Mouse (Mus musculus): ENCODE data around the gene Gm9964. TPM values are rescaled to one million over a fixed set of nuclear protein-coding genes. Genes with fewer than 3 reads are reported as not detected.

Gene Gm9964
- polyA plus RNA-seq, 1 experiment from 2014 or later = not detected

DNA sequence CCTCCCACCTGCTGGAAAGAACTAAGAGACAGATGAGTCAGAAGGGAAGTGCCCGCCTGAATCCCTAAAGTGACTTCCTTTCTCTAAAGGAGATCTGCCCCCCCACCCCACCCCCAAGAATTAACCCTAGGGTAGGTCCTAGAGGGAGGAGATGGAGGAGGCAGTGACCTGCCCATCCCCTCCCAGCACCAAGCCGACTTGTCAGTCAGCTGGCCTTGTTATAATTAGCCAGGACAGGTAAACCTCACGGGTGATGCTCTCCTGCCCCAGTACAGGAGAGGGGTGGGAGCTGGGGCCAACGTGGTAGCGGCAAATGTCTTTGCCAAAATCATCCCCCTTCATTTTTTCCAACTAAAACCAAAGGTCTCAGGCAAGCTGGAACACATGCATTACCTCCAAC lies 5.1 kb downstream of the Gm9964 start:
- ATAC-seq (replicated peaks; ENCODE audit: insufficient number of reproducible peaks, low FRiP score, low TSS enrichment) = no peak
- WGBS (ENCODE audit: insufficient replicate concordance) = 62% methylated on average over 5 of the region's 5 CpGs
- Histone ChIP-seq H3K4me1 (ENCODE audit: control insufficient read depth, insufficient read depth, low read length) (peaks cover 16% of the 10 kb centered on the region), H3K27me3 (ENCODE audit: control insufficient read depth, insufficient read depth, low read length) (no peaks in the 10 kb centered on the region), H3K4me2 (no peak overlapping the region), H3K9me3 (replicated peaks; ENCODE audit: control insufficient read depth, low read length) (no peaks in the 10 kb centered on the region), H3K4me3 (ENCODE audit: low read depth, low read length) (no peak overlapping the region), H3K27ac (ENCODE audit: low read depth, low read length) (no peak overlapping the region), H3K9ac (ENCODE audit: low read depth, low read length) (no peak overlapping the region), H3K36me3 (ENCODE audit: control insufficient read depth, insufficient read depth, low read length) (no peaks in the 10 kb centered on the region)

DNA sequence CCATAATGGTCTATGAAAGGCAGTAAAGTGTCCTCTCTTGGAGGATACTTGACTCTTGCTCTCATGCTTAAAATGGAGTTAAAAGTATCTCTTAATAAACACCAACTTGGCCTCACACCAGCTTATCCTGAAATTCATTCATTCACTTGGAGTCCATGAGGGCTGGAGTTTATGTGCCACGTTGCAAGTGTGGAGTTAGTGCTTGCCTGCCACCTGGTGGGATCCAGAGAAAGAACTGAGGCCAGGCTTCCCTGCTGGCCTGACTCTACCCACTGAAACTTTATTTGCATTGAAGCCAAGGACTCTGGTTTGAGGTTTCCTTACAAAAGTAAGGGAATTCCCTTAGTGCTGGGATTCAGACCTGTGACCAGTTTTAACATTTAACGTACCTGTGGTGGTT lies 6.2 kb downstream of the Gm9964 start:
- Histone ChIP-seq H3K4me3 (ENCODE audit: low read depth, low read length) (no peak overlapping the region), H3K27me3 (ENCODE audit: control insufficient read depth, insufficient read depth, low read length) (no peaks in the 10 kb centered on the region), H3K27ac (ENCODE audit: low read depth, low read length) (no peak overlapping the region), H3K9ac (ENCODE audit: low read depth, low read length) (no peak overlapping the region), H3K4me1 (ENCODE audit: control insufficient read depth, insufficient read depth, low read length) (peaks cover 25% of the 10 kb centered on the region), H3K4me2 (no peak overlapping the region), H3K36me3 (ENCODE audit: control insufficient read depth, insufficient read depth, low read length) (no peaks in the 10 kb centered on the region), H3K9me3 (replicated peaks; ENCODE audit: control insufficient read depth, low read length) (no peaks in the 10 kb centered on the region)
- WGBS (ENCODE audit: insufficient replicate concordance) = 39% methylated on average over 2 of the region's 2 CpGs
- ATAC-seq (replicated peaks; ENCODE audit: insufficient number of reproducible peaks, low FRiP score, low TSS enrichment) = no peak

DNA sequence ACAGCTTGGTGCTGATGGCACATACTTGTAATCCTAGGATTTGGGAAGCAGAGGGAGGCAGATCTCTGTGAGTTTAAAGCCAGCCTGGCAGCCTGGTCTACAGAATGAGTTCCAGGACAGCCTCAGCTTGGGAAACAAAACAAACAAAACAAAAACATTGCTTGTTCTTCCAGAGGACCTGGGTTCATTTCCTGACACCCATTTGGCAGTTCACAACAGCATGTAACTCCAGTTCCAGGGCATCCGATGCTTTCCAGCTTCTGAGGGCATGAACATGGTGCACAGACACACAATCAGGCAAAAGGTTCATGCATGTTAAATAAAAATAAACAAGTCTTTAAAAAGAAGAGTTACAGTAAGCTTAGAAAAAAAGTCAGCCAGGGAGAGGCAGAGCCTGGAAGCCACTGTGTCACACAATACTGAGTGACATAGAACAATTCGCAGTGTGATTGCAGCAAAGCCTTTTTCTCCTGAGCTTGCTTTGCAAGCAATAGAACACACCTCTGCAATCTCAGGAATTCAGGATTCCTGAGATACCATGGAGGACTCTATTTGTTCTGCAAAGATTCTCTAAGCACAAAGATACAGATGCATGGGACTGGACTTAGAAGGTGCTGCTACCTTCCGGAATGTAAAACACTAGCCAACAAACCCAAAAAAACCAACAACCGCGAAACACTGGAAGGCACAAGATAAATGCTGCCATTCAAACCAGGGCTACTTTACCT lies 7.6 kb downstream of the Gm9964 start:
- Histone ChIP-seq H3K4me3 (ENCODE audit: low read depth, low read length) (no peak overlapping the region), H3K27me3 (ENCODE audit: control insufficient read depth, insufficient read depth, low read length) (no peaks in the 10 kb centered on the region), H3K36me3 (ENCODE audit: control insufficient read depth, insufficient read depth, low read length) (no peaks in the 10 kb centered on the region), H3K4me2 (no peak overlapping the region), H3K27ac (ENCODE audit: low read depth, low read length) (0 out of 2 replicates have a peak overlapping the region, but pooled peaks have one; percentile 15), H3K9me3 (replicated peaks; ENCODE audit: control insufficient read depth, low read length) (no peaks in the 10 kb centered on the region), H3K4me1 (ENCODE audit: control insufficient read depth, insufficient read depth, low read length) (peaks cover 25% of the 10 kb centered on the region), H3K9ac (ENCODE audit: low read depth, low read length) (no peak overlapping the region)
- 50% methylated on average over 5 of the region's 5 CpGs for WGBS (ENCODE audit: insufficient replicate concordance)
- ATAC-seq (replicated peaks; ENCODE audit: insufficient number of reproducible peaks, low FRiP score, low TSS enrichment) = no peak

DNA sequence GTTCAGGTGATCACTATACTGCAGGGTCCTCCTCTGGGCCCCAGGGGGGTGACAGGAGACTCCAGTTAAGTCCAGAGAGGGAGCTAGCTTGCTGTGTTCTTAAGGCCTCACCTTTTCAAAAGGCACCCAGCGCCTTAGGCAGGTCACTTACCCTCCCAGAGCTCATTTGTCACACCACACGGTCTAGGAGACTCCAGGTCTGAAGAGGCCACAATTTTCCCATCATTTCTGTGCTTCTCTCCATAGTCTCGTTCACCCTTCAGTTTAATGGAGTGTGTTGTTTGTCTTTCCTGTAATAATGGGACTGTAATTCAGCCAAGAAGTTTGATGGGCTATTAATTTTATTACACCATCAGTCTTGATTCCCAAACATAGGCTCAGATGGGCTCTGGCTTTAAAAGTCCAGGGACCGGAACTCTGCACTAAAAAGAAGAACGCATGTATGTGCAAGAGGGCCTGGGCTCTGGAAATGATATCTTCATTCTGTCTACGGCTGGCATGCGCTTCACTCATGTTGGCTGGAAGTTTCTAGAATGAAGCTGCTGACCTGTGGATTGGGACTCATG lies 8.3 kb downstream of the Gm9964 start:
- Histone ChIP-seq H3K4me3 (ENCODE audit: low read depth, low read length) (no peak overlapping the region), H3K27ac (ENCODE audit: low read depth, low read length) (no peak overlapping the region), H3K36me3 (ENCODE audit: control insufficient read depth, insufficient read depth, low read length) (no peaks in the 10 kb centered on the region), H3K9ac (ENCODE audit: low read depth, low read length) (no peak overlapping the region), H3K27me3 (ENCODE audit: control insufficient read depth, insufficient read depth, low read length) (no peaks in the 10 kb centered on the region), H3K4me1 (ENCODE audit: control insufficient read depth, insufficient read depth, low read length) (peaks cover 25% of the 10 kb centered on the region), H3K4me2 (no peak overlapping the region), H3K9me3 (replicated peaks; ENCODE audit: control insufficient read depth, low read length) (no peaks in the 10 kb centered on the region)
- no peak for ATAC-seq (replicated peaks; ENCODE audit: insufficient number of reproducible peaks, low FRiP score, low TSS enrichment)
- 76% methylated on average over 7 of the region's 7 CpGs for WGBS (ENCODE audit: insufficient replicate concordance)

DNA sequence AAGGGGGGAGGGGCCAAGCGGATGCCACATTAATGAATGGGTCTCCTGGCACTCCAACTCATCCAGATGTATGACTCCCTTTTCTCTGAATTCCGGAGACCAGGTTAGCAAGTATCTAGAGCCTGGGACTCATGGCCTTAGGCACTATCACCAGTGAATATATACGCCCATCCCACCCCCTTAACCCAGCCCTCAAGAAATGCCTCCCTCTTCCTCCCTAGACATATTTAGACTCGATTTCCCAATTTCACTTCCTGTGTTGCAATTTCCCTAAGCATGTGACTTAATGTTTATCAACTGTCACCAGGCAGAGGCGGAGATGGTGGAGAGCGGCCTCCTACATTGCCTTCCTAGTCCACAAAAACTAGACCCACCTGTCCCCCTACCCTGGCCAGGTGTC lies 9.3 kb downstream of the Gm9964 start:
- H3K4me2 ChIP-seq = no peak overlapping the region
- no peak for ATAC-seq (replicated peaks; ENCODE audit: insufficient number of reproducible peaks, low FRiP score, low TSS enrichment)
- WGBS (ENCODE audit: insufficient replicate concordance) = 67% methylated on average over 6 of the region's 6 CpGs
- no peaks in the 10 kb centered on the region for H3K36me3 ChIP-seq (ENCODE audit: control insufficient read depth, insufficient read depth, low read length)
- H3K9me3 ChIP-seq (replicated peaks; ENCODE audit: control insufficient read depth, low read length) = no peaks in the 10 kb centered on the region
- H3K4me3 ChIP-seq (ENCODE audit: low read depth, low read length) = no peak overlapping the region
- no peak overlapping the region for H3K9ac ChIP-seq (ENCODE audit: low read depth, low read length)
- H3K4me1 ChIP-seq (ENCODE audit: control insufficient read depth, insufficient read depth, low read length) = peaks cover 25% of the 10 kb centered on the region
- no peak overlapping the region for H3K27ac ChIP-seq (ENCODE audit: low read depth, low read length)
- H3K27me3 ChIP-seq (ENCODE audit: control insufficient read depth, insufficient read depth, low read length) = no peaks in the 10 kb centered on the region

DNA sequence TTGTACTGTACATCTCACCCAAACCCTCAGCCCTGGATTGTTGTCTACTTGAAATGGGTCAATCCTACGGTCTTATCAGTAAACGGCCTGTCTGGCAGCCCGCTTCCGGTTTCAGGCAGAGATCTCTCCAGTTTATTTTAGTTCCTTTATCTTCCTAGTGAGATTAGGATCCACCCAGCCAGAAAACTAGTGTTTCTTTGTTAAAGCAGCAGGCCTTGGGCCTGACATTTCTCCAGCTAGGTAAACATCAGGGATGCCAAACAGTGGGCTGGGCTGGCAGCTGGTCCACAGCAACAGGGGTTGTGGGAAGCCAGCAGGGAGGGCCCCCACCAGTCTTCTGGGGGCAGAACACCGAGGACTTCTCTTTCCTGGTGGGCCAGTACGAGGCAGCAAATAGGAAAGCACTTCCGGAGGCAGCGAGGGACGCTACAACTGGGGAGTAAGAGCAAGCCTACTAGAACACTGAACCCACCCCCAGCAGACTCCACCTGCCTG lies 10.4 kb downstream of the Gm9964 start:
- 16% methylated on average over 9 of the region's 9 CpGs for WGBS (ENCODE audit: insufficient replicate concordance)
- no peaks in the 10 kb centered on the region for H3K27me3 ChIP-seq (ENCODE audit: control insufficient read depth, insufficient read depth, low read length)
- ATAC-seq (replicated peaks; ENCODE audit: insufficient number of reproducible peaks, low FRiP score, low TSS enrichment) = no peak

DNA sequence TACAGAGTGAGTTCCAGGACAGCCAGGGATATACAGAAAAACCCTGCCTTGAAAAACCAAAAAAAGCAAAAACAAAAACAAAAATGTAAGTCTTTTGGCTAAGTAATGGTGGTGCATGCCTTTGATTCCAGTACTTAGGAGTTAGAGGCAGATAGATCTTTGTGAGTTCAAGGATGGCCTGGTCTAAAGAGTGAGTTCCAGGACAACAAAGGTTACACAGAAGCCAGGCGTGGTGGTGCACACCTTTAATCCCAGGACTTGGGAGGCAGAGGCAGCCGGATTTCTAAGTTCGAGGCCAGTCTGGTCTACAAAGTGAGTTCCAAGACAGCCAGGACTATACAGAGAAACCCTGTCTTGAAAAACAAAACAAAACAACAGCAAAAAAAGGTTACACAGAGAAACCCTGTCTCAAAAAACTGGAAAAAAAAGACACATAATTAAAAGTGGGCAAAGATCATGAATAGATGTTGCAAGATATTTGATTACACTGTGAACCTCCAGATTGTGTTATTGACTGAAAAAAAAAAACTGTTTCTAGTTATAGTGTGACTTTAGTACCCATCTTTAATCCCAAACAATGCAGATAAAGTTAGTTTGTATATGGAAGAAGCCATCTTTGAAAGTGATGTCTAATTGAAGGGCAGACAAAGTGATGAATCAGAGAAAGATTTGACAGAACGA lies 13.2 kb downstream of the Gm9964 start:
- no peaks in the 10 kb centered on the region for H3K27me3 ChIP-seq (ENCODE audit: control insufficient read depth, insufficient read depth, low read length)
- 84% methylated on average over 4 of the region's 4 CpGs for WGBS (ENCODE audit: insufficient replicate concordance)
- peaks cover 15% of the 10 kb centered on the region for H3K4me1 ChIP-seq (ENCODE audit: control insufficient read depth, insufficient read depth, low read length)
- H3K4me2 ChIP-seq = no peak overlapping the region
- H3K9ac ChIP-seq (ENCODE audit: low read depth, low read length) = no peak overlapping the region
- no peak for ATAC-seq (replicated peaks; ENCODE audit: insufficient number of reproducible peaks, low FRiP score, low TSS enrichment)
- no peak overlapping the region for H3K4me3 ChIP-seq (ENCODE audit: low read depth, low read length)
- H3K27ac ChIP-seq (ENCODE audit: low read depth, low read length) = no peak overlapping the region
- no peaks in the 10 kb centered on the region for H3K9me3 ChIP-seq (replicated peaks; ENCODE audit: control insufficient read depth, low read length)
- no peaks in the 10 kb centered on the region for H3K36me3 ChIP-seq (ENCODE audit: control insufficient read depth, insufficient read depth, low read length)

More for the DNA sequence above, 10.4 kb downstream of the Gm9964 start:
- no peak overlapping the region for H3K9ac ChIP-seq (ENCODE audit: low read depth, low read length)
- H3K4me3 ChIP-seq (ENCODE audit: low read depth, low read length) = no peak overlapping the region
- H3K9me3 ChIP-seq (replicated peaks; ENCODE audit: control insufficient read depth, low read length) = no peaks in the 10 kb centered on the region
- H3K27ac ChIP-seq (ENCODE audit: low read depth, low read length) = no peak overlapping the region
- peaks cover 26% of the 10 kb centered on the region for H3K4me1 ChIP-seq (ENCODE audit: control insufficient read depth, insufficient read depth, low read length)
- H3K4me2 ChIP-seq = no peak overlapping the region
- no peaks in the 10 kb centered on the region for H3K36me3 ChIP-seq (ENCODE audit: control insufficient read depth, insufficient read depth, low read length)

DNA sequence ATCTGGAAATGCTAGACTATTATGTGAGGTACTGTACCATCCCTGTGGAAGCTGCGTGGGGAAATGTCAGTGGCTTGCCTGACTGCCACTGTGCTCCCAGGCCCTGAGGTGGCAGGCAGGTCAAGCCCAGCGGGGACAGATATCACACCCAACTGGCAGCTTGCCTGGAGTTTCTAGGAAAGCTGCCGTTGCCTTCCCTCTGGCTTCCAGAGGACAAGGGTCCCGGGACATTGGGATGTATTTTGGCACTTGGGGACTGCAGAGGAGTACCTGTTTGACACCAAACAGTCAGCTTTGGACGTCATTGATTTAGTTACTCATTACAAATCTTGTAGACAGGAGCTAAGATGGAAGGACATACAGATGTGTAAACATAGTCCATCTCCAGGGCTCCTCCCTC lies 15.3 kb downstream of the Gm9964 start:
- no peak overlapping the region for H3K27ac ChIP-seq (ENCODE audit: low read depth, low read length)
- H3K27me3 ChIP-seq (ENCODE audit: control insufficient read depth, insufficient read depth, low read length) = no peaks in the 10 kb centered on the region
- ATAC-seq (replicated peaks; ENCODE audit: insufficient number of reproducible peaks, low FRiP score, low TSS enrichment) = no peak
- H3K4me1 ChIP-seq (ENCODE audit: control insufficient read depth, insufficient read depth, low read length) = 0 out of 2 replicates have a peak, but pooled peaks cover 8% of the 10 kb centered on the region
- 40% methylated on average over 5 of the region's 5 CpGs for WGBS (ENCODE audit: insufficient replicate concordance)
- H3K4me3 ChIP-seq (ENCODE audit: low read depth, low read length) = no peak overlapping the region
- no peak overlapping the region for H3K9ac ChIP-seq (ENCODE audit: low read depth, low read length)
- no peak overlapping the region for H3K4me2 ChIP-seq
- no peaks in the 10 kb centered on the region for H3K9me3 ChIP-seq (replicated peaks; ENCODE audit: control insufficient read depth, low read length)
- H3K36me3 ChIP-seq (ENCODE audit: control insufficient read depth, insufficient read depth, low read length) = no peaks in the 10 kb centered on the region

All from heart, embryonic 11.5 days (tissue).